Mouse (Mus musculus) embryo, embryonic 9.5 days (tissue): ENCODE measurements at regions not wholly inside any gene's neighbourhood (a gene's known extent, or its start where the extent isn't known, plus 50 kb on each side); places are given as distances from the start of the nearest gene placed in this dataset.
"Not testable (repeated sequence)": the region's sequence is repeated elsewhere in the genome, so short reads cannot be mapped to it uniquely, and the experiment has no call there.

Source experiments
- DNase-seq: peaks from one replicate; pipeline ENCODE4 v3.0.0-alpha.2; 2017; ENCODE audit errors: extremely low spot score

DNA sequence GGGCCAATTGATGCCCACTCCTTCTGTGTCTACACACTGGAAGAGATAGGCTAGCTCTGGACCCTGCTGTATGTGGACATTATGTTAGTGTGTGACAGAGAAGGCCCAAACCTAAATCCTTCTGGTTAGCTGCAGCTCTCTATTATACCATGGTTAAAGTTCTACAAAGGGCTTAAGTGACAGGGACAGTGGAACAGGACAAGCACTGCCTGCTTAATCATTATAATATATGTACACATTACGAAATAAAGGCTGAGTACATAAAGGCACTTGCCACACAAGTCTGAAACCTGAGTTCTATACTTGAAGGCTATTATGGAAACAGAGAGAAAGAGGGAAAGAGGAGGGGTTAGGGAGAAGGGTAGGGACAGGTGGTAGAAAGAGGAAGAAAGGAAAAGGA is 55.2 kb downstream of the Rdh14 start:
- no peak for DNase-seq

DNA sequence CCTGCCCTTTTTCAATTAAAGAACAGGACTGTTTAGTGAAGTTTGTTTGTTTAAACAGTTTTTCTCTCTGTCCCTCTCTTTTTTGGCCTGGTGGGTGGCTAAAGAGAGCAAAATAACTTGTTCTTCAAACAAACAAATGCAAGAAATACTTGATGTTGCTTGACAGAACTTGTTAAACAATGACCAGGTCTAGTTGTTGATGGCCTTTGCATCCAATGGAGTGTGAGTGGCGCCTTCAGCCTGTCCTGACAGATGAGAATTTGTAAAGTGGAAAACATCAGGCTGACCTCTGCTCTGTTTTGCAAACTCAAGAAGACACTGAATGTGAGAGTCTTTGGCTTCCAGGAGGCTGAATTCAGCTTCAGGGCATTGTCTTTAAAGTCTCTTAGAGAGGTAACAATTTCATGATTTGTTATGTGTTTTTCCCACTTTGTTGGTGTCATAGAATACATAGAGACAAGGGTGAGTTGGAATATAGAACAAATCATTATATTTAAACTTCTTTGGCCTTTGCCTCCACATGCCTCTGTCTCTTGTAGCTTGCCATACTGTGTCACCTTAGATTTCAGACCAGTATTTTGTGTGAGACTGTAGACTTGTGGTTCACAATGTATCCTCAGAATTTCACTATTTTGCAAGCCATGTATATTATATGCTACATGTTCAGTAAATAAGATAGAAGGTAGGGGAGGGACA is 67.5 kb downstream of the Rdh14 start:
- no peak for DNase-seq

DNA sequence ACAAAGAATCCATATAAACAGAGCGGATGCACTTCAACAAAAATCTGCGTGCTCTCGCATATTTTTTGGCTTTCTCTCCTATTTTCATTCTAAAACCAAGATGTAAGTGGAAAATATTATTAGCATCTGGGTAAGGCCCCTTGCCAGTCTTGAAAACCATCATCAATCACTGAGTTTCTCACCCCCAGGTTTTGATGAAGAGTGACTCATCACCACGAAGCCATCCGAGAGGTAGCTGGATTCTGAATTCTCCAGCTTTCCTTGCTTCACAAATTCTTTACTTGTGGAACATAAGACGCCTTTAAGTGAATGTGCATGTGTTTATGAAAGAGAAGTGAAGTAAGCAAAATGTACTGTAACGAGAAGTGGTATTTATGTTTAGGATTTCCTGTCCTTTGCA is 71.2 kb downstream of the Rdh14 start:
- DNase-seq = no peak

DNA sequence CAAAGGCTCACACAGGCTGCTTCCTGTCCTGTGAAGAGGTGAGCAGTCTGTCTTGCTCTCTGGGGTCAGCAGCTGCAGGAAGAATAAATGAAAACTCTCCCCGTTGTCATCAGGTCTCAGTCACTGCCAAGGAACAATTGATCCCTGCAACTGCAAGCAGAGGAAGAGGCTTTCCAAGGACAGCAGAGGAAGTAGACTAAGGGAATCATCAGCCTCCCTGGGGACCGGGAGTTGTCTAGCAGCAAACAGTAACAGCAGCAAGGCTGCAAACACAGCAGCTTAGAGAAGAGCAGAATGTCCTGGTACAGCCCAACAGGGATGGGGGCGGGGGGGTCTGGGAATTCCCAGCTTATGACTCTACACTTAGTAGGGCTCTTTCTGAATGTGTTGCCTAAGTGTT is 72.4 kb downstream of the Rdh14 start:
- DNase-seq = no peak

DNA sequence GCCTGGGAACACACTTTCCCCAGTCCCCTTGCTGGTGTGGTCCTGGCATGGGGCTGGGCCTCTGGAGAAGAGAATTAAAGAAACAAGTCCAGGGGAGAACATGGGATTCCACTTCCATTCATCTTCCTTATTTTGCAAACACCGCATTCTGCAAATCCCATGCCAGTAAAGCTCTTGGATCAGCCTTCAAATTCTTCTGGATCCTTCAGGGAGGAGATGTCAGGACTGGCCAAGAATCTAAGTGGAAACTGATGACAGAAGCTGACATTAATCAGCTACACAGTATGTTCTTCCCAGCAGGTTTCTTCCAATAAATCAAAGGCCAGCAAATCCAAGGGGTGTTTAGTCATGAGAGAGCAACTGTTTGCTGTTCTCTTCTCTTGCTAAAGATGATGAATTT is 83.4 kb downstream of the Rdh14 start:
- no peak for DNase-seq

DNA sequence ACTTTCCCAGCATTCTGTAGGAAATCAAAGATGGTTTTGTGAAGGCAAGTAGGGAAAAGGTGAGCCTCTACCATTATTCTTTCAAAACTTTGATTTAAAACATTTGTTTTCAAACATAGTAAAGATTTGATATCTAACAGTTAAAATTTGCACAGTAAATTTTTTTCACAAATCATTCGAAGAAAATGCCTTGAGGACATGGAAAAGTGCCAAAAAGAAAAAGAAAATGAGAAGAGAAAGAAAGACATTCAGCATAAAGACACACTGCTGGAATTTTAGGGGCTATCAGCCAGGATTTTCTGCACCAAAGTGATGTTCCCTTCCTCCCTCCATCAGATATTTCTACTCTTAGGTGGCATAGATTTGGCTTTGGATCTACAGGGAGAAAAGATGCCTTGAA is 90.2 kb downstream of the Rdh14 start:
- no peak for DNase-seq

DNA sequence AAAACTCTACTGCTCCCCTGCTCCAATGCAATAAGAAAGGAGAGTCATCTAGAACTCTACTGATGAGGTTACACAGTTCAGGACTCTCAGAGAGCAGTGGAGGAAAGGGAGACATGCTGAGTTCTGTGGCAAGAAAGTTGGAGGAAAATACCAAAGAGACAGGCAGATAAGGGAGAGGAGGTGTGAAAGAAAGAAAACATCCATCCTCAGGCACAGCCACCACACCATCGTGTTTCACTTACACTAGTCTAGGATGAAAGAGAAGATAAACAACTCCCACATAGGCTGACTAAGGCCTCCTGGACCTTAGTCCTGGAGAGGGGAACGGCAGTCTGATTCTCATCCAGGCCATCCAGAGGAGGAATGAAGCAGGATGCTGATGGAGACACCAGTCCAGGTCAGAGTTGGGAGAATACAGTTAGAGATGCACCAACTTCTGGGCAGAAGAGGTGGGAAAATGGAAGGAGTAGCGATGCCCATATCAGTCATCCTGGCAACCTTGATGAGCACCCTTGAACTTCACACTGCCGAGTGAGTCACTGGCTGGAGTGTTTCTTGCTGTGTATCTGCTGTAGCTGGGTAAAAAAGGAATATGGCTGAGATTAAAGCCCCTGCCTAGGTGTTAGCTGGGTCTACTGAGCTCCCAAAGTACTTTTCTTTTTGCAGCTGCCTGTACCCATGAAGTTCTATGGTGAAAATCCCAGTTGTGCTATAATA is 91.9 kb downstream of the Rdh14 start:
- no peak for DNase-seq

DNA sequence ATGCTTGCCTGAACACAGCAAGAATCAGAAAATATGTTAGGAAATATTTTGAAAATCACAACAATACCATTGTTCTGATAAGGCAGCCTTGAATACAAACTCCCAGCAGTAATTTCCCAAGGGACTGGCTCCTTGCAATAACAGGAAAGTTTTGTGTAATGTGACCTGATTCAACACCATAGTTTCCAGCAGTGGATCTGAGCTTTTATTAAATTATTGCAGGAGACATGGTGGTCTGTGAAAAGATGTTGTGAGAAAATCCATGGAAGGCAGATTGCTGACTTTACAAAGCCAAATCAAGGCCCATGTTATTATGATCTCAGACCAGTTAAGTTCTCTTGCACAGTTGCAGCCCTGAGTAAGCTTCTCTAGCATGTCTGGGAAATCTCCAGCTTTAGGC is 116.1 kb downstream of the Rdh14 start:
- DNase-seq = no peak

DNA sequence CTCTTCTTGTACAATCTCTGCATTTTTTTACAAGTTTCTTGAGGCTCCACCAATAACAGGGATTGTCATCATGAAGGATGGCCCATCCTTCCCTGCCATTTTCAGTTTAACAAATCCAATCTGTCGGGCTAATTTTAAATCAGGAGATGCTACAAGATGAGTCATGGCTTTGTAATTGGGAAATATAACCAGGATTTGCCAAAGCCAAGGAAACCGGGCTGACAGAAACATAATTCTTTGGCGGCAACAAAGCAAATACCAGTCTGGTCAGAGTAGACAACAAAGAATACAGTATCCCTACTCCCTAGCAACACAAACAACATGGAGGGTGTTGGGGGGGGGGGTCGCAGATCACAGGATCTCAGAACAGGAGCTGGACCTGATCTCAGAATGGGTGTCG is 123.0 kb downstream of the Rdh14 start:
- no peak for DNase-seq

DNA sequence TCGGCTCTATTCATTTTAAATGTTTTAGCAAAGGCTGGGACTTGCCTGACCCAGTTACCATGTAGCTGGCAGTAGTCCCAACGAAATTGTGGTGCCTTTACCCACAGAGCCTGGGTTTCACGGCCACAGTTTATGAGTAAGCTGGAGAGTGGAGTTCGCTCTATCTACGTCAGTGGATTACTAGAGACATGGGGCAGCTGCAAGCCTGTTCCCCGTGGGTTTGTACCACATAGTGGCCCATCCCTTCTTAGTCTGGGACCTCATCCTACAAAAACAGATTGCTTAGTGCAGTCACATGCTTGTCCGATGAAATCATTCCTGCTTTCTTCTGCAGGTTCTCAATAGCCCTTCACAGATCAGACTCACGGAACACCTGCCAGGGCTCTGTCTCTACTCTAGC is 123.7 kb downstream of the Rdh14 start:
- no peak for DNase-seq

DNA sequence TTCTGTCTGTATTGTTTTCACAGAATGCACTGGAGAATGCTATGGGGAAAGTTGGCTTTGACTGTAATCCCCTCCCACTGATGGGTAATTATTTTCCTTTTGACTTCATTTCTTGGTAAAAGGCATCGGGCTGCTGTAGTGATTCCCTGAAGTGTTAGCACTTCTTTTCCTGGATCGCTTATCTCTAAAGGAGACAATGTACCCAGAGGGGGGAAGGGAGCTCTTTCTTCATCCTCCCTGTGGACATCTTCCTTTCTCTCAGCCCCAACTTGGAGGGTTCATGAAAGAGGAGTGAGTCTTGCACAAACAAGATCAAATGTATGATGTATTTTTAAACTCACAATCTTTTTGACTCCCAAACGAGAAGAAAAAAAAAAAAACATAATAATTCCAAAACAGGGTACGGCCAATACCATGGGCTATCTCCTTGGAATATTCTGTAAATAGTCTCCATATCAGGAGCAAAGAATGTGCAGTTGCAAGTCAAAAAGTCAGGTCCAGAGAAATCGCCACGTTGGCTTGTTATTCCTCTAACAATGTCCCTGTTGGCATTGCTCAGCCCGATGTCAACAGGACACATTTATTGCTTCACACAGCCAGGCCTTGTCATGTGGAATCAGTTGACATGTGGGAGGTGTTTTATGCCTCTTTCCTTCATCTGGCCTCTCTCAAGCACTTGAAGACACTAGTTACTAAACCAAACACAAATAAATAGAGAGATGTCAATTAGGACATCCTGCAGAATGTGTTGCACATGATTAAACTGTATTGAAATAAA is 134.1 kb downstream of the Rdh14 start:
- DNase-seq = no peak

DNA sequence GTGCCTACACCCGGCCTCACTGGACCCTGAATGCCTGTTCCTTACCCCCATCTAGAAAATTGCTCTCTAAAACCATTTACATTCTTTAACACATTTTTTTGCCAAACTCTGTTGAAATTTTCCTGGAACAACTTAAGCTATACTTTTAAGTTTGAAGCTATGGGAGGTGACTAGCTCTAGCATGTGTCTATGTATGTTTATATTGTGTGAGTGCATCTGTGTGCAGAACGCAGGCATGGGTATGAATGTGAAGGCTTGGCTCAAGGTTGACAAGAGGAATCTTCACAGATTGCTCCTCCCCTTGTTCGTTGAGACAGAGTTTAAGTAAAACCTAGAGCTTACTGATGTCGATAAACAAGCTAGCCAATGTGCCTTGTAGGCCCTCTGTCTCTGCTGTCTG is 135.4 kb downstream of the Rdh14 start:
- DNase-seq = no peak

DNA sequence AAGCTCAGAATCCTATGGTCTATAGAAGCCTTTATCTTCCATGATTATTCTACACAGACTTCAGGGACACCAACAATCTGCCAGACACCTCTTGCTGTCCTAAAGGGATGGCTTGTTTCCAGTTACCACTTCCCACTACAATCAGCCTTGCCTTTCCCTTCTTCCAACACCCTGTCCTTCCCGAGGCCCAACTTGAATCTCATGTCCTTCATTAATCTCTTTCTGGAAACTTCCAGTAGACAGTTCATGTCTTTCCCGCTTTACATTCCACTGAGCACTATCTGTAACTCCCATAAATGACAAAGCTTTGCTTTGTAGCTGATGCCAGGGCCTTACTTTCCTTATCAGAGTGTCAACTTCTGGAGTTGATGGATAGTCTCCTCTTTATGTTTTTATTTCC is 138.5 kb downstream of the Rdh14 start:
- DNase-seq = no peak

DNA sequence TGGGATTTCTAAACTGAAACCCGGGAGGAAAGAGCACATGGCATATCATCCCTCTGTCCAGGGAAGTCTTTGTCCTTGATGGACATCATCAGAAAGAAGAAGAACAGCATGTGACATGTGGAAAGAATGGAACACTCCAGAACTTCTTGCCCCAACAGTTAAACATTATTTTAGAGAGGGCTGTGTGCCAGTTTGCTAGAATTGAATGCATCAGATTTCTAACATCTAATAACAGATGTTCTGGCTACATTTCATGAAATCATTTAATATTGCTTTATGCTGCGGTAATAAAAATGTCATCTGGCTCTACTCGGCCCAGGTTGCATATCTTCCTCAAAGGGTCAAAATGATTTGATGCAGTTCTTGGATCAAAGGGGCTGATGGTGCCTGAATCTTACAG is 140.4 kb downstream of the Rdh14 start:
- DNase-seq = no peak

DNA sequence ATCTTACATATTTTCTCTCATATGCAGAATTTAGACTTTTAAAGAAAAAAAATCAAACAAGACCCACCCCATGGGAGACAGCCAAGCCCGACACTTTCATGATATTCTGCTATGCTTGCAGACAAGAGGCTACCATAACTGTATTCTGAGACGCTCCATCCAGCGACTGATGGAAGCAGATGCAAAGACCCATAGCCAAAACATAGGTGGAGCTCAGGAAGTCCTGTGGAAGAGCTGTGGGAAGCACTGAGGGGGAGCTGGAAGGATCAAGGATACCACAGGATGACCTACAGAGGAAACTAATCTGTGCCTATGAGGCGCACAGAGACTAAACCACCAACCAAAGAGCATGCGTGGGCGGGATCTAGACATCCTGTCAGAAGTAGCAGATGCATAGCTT is 143.4 kb downstream of the Rdh14 start:
- DNase-seq = no peak

DNA sequence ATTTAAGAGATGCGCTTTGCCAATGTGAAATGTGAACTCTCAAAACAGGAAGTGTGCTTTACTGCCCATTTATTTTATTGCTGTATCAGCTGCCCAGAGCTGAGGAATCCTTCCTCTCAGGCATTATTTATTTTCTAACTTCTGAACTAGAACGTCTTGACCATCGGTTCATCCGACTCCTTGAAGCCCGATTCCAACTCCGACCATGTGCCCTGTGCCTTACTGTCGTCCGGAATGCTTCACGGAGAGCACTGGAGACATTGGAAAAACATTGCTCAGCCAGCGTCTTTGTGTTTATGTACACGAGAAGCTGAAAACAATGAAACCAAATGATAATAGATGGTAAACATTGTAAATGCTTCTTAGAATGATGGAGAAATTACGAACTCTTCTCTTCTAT is 145.7 kb downstream of the Rdh14 start:
- no peak for DNase-seq

DNA sequence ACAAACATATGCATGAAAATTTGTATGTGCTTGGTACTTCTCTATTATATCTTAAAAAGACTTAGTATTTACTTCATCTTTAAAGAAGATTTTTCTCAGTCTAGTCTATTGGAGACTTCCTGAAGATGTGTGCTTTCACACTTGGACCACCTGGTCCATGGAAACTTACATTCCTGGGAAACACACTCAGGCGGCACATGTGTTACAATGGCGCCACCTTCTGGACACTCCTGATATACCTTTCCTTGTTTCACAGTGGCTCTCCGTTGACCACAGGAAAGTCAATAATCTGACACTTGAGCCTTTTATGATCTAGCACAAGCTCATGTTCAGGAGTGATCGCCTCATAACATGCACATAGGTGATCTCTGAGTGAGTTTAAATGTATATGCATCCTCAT is 146.5 kb downstream of the Rdh14 start:
- peak; percentile 66 for DNase-seq

DNA sequence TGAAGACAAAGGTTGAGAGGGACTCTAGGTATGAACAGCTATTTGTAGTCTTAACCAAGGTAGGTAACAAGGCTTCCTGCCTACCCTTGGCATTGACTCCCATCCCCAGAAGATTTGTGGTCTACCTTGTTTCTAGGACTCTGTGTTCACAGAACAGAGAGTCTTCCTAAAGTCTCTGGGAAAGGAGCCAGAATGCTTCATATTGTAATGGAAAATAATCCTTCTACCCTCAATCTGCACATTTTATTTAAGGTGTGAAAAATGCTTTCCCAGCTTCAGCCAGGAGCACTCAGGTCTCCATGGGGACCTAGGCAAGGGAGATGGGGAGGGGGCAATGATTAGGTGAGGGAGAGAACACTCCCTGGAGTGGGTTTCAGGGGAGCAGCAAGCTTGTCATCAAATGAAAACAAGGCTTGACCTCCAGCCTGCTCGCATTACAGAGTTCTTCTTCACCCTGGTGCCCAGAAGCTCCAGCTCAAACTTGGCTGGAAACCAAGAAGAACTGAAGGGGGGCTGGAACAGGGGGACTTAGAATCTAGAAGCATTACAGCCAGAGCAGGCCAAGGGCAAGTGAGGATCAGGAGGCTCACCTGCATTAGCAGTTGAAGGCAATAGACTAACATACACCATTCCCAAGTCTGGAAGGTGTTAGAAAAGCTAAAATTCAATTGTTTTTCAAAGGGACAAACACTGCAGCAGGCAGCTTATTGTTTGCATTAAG is 159.1 kb downstream of the Rdh14 start:
- DNase-seq = no peak

DNA sequence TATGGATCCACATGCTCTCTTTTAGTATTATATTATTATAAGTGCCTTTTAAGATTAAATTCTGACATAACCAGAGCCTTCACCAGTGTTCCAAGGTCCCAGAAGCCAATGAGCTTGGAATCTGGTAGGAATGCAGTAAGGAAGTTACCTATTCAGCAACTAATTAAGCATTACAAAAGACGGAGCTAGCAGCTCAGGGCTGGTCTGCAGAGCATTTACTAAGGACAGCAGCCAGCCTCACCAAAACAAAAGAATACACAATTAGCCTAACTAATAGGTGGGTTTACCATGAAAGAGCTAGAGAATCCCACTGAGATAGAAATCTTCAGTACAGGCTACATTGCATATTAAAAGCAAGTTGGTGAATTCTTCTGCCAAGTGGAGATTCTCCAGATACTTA is 164.1 kb downstream of the Rdh14 start:
- DNase-seq = not testable (repeated sequence)

DNA sequence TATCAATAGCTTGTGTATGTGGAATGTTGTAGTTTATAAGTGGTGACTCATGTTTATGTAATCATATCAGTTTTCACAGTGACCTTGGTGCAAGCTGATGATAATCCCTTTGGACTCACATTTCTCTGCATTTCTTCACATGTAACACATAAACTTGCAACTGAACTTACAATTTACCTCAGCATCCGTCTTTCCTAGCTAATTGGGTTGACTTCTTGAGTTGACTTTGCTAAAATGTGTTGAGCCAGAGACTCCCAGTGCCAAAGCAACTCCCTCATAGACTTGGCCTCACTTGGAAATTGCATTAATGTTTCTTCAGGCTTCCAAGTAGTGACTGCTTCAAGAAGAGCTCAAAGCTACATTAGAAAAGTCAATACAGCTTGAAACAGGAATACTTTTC is 172.4 kb downstream of the Rdh14 start:
- DNase-seq = no peak

DNA sequence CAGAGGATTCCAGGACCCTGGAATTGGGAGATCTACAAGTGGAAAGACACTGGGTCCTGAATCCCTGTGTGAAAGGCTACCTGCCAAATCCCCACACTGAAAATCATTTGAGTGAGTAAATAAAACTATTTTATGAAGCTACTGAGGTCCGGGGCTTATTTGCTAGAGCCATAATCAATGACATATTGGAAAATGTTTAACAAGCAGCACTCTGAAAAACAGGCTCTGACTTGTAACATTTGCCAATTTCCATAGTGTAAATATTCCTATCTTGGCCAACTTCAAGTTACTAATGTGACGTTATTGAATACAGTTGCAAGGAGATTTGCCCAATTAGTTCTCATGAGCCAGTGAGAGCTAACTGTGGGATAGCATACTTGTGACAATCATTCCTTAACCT is 177.3 kb downstream of the Rdh14 start:
- no peak for DNase-seq

DNA sequence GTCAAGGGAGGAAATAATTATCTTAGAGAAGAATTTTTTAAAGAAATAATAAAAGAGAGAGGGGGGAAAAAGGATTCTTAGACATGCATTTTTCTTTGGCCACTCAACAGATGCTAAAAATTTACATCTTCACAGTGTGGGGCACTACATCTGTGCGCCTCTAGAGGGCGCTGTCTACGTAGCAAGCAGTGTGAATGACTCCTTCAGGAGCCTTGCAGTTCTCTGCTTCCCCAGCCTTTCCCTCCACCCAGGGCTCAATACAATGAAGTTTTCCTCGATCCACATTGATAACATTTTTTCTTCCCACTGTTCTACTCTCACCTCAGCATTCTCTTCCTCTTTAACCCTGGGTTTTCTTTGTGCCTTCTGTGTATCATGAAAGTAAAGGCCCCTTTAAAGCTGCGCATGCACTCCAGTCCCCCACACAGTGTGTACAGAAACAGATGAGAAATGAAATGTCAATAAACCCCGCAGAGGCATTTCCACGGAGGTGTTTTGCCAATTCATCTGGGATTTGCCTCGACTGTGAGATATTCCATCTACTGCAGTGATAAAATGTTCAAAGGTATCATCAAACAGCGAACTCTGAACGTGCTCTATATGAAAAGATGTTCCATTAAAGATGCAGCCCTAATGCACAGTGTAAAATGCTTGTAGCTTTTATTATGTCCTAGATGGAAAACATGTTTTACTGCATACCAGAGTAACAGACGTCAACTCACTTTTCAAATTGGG is 181.2 kb downstream of the Rdh14 start:
- no peak for DNase-seq
